Mouse (Mus musculus) megakaryocyte-erythroid progenitor cell, adult 5 weeks (primary cell): ENCODE data around the gene 4930558K02Rik. TPM values are rescaled to one million over a fixed set of nuclear protein-coding genes. Genes with fewer than 3 reads are reported as not detected.

ENCODE experiments used
- polyA plus RNA-seq: library from polyadenylated mRNA; stranded (reverse); fragments of >175 nt; gene quantifications from 2 replicates; pipeline ENCODE4 v1.2.3, GENCODE M21; 2012

4930558K02Rik gene
- not detected in 2 replicates for polyA plus RNA-seq

DNA sequence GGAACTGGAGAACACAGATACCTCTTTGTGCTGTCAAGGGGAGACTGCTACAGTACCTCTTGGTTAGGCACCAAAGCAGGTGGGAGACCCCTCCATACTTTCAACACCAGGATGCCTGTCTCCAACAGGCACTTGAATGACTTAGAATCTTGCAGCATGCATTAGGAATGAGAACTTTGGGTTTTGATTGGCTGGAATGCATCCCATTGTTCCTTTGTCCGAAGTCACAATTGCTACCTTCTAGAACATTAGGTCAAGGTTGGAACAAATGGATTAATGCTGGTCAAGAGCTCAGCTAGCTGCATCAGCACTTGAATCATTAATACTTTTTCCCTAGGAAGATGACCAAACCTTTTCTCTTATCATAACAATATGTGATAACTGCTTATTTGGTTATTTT is at the start of gene 4930558K02Rik:
4930558K02Rik (minus strand) TSS at position 101 of the 400 bp plus-strand sequence.

GRCm38 (mm10) chr1:161968589-161969407 is 10.6 kb downstream of the 4930558K02Rik start, which contains the start of gene Pigc:
Gene Pigc, plus strand, starts transcription at chr1:161969186.

Other genes with a start within 250 kb of the 4930558K02Rik start
- gene Fasl, start 191.1 kb downstream of the 4930558K02Rik start, polyA plus RNA-seq = 0.17 and 0.61 TPM in 2 replicates
- 6.3 and 9.9 TPM in 2 replicates for gene Suco, start 103.0 kb downstream of the 4930558K02Rik start, polyA plus RNA-seq
- gene Pigc, start 10.4 kb downstream of the 4930558K02Rik start, polyA plus RNA-seq = 0.50 and 0.62 TPM in 2 replicates